Mouse (Mus musculus): ENCODE measurements around the gene Zdhhc16.

Zdhhc16 gene

DNA sequence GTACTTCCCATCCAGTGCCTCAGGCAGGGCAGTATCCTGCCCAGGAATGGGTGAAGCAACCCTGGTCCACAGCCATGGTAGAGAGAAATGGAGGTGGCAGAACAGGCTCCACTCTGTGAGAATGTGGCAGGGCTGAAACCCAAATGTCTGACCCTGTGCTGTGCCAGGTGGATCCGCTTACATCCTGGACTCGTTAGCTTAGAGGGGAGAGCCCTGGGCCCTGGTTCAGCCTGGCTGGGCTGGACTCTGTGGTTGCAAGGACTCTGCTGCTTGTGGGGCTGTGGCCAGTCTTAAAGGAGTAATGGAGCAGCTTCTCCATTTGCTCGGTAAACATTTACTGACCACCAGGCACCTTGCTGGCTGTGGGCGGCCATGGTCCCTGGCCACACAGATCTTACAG is 53.9 kb downstream of the Zdhhc16 start:
- DNase-seq (ENCODE audit: low read depth, low spot score) = no peak

DNA sequence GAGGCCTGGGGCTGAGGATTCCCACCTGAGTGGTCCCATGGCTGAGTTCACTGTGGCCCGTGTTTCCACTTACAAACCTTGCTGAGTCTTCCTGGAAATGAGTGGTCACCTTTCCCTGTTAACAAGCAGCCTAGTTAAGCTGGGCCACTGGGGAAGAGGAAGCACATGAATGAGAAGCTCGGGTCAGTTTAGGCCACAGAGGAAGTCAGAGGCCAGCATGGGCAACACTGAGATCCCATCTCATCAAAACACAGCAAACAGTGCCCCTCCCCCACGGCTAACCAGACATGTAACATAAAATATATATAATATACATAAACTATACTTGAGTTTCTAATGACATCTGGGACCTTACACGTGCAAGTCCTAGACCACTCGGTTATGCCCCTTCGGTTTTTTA is 56.5 kb downstream of the Zdhhc16 start:
- no peak for DNase-seq (ENCODE audit: low read depth, low spot score)

DNA sequence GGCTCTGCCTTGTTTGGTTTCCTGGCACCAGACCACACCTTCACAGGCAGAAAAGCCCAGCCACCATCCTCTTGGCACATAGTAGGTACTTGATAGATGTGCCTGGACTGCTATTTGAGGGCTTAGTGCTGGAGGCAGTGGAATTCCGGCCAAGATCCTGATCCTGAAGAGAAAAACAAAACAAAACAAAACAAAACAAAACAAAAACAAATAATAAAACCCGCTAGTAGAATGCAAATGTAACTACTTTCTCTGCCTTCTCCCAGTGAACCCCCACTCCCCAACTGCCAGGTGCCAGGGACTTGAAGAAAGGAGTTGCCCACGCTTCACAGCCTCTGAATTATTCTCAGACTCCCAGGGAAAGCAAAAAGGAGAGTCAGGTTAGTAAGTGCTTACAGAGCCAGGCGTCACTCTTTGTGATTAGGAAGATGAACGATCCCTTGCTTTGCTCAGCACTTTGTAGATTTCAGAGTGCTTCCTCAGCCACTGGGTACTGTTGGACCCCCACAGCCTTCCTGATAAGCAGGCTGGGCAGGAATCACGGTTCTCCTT is 58.7 kb downstream of the Zdhhc16 start:
- DNase-seq (ENCODE audit: low read depth, low spot score) = no peak

DNA sequence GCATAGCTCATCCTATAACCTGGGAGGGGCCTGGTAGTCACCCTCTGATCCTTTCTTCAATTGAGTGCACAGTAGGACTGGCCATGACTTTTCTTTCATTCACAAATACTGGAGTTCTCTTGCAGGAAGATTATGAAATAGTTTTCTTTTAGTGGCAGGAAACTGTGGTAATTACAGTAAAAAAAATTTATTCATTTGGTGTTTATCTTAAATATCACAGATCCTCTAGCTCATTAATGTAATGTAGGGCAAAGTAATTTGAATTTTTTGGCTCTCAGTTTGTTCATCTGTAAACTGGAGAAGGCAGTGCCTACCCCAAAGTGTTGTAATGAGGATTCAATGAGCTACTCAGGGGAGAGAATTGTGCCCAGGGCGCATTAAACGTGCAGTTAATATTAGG is 59.7 kb downstream of the Zdhhc16 start:
- no peak for DNase-seq (ENCODE audit: low read depth, low spot score)

DNA sequence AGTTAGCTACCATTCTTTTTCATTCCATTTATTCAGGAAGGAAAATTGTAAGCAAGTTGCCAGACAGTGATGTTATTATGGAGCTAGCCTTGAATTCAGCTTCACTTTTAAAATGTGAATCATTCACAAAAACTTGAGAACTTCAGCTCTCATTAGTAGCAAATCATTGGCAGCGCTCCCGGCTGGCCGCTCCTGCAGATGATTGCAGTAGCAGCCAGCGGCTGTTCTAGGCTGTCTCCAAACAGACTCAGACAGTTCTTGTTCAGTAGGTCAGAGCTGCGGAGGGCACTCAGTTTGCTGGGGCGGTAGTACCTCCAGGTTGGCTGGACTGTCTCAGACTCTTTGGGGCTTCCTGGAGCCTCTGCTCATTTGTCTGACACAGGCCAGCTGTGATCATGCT is 60.2 kb downstream of the Zdhhc16 start:
- no peak for DNase-seq (ENCODE audit: low read depth, low spot score)

Measured in mesoderm, embryonic 11.5 days (tissue).